Mouse (Mus musculus) G1E (cell line): ENCODE results near the gene Maco1.

ENCODE experiments used
- CTCF ChIP-seq: IDR thresholded peaks from 2 replicates; pipeline ENCODE4 v1.5.1; 2012; ENCODE audit warnings: low read depth, low read length, inconsistent platforms, mixed read lengths
- GATA2 ChIP-seq: IDR thresholded peaks from 2 replicates; pipeline ENCODE4 v1.6.1; 2012; ENCODE audit warnings: low read depth, low read length, inconsistent platforms, borderline replicate concordance

DNA sequence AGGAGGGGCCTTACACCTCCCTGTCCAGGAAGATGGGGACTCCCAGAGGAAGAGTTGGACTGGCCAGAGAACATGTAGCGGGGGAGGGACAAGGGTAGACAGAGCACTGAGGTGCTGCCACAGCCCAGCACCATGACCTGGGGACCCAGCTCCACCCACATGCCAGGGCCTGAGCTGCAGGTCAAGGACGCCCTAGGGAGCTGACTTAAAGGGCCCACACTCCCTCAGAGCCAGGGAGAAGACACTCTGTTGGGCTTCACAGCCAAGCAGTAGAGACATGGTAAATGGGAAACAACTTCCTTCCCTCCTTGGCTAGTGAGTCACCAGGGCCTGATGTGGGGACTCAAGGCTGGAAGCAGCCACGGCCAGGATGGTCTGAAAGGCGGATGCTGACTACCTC is 94.8 kb downstream of the Maco1 start:
- TF ChIP-seq GATA2 (no peak), CTCF (no peak)
